Mouse (Mus musculus): Measurements from ENCODE around the gene Sec24c. TPM values are rescaled to one million over a fixed set of nuclear protein-coding genes. Genes with fewer than 3 reads are reported as not detected.

Sec24c gene
- total and polyA plus RNA-seq, 3 experiments, result 98.2 to 133 (median 106) TPM

DNA sequence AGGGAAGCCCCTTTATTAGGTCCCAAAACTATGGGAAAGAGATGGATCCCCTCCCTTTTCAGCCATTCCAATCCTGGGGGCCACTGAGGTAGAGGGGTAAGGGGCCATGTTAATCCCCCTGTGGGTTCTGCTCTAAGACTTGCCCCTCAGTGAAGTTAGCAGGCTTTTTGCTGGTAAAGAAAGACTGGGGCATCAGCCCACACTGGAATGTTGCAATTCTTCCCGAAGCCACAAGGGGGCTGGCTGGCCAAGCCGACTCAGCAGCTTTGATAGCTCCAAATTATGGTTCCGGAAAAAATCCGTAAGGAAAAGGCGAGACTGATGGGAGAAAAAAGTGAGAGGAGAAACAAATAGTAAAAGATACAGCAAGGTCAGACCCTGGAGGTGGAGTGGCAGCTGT is 49.9 kb downstream of the Sec24c start:
- Histone ChIP-seq H3K36me3 (ENCODE audit: control insufficient read depth, insufficient read depth, low read length) (no peaks in the 10 kb centered on the region), H3K27ac (no peak overlapping the region), H3K27me3 (ENCODE audit: control insufficient read depth, insufficient read depth, low read length) (no peaks in the 10 kb centered on the region), H3K9ac (ENCODE audit: low read depth, low read length) (no peak overlapping the region), H3K4me1 (ENCODE audit: control insufficient read depth, insufficient read depth, low read length) (no peaks in the 10 kb centered on the region), H3K79me2 (replicated peaks; ENCODE audit: control insufficient read depth, insufficient read depth, low read length) (no peaks in the 10 kb centered on the region; the same call in 1 of the 2 replicates), H3K4me3 (no peak overlapping the region)
- DNase-seq, result peak; percentile 61 to 74
- 9% methylated on average over 5 of the region's 5 CpGs for WGBS
- intact Hi-C loops (cut with DNase I), result no loop called here
- TF ChIP-seq CTCF (IDR thresholded peaks at IDR 0.05), result peak; percentile 97
- no peak for TF ChIP-seq EP300 (IDR thresholded peaks at IDR 0.05; ENCODE audit: insufficient read depth, low read depth, low read length)

GRCm38 (mm10) chr14:20725660-20726339 is 51.7 kb downstream of the Sec24c start:
- Histone ChIP-seq H3K9ac (ENCODE audit: low read depth, low read length) (no peak overlapping the region), H3K36me3 (ENCODE audit: control insufficient read depth, insufficient read depth, low read length) (no peaks in the 10 kb centered on the region), H3K4me1 (ENCODE audit: control insufficient read depth, insufficient read depth, low read length) (no peaks in the 10 kb centered on the region), H3K4me3 (no peak overlapping the region), H3K27ac (no peak overlapping the region), H3K79me2 (replicated peaks; ENCODE audit: control insufficient read depth, insufficient read depth, low read length) (no peaks in the 10 kb centered on the region), H3K27me3 (ENCODE audit: control insufficient read depth, insufficient read depth, low read length) (no peaks in the 10 kb centered on the region)
- TF ChIP-seq CTCF (IDR thresholded peaks at IDR 0.05), result no peak
- TF ChIP-seq EP300 (IDR thresholded peaks at IDR 0.05; ENCODE audit: insufficient read depth, low read depth, low read length), result no peak
- no peak for TF ChIP-seq POLR2A (IDR thresholded peaks at IDR 0.05; ENCODE audit: insufficient read depth, low read depth, low read length)
- intact Hi-C loops (cut with DNase I), result no loop called here
- WGBS, result 54% methylated on average over 6 of the region's 6 CpGs
- DNase-seq, result no peak

- intact Hi-C loops (cut with DNase I), result loop anchor here (10.0 kb wide), 1 partner anchor 145 kb away; no protein-coding TSS in a partner anchor
- 87% methylated on average over 9 of the region's 9 CpGs for WGBS
- H3K9ac ChIP-seq (ENCODE audit: low read depth, low read length), result no peak overlapping the region
- peaks cover 3% of the 10 kb centered on the region; the same call in 1 of the 2 replicates for H3K79me2 ChIP-seq (replicated peaks; ENCODE audit: control insufficient read depth, insufficient read depth, low read length)
- TF ChIP-seq EP300 (IDR thresholded peaks at IDR 0.05; ENCODE audit: insufficient read depth, low read depth, low read length), result no peak
- TF ChIP-seq CTCF (IDR thresholded peaks at IDR 0.05), result no peak
- TF ChIP-seq POLR2A (IDR thresholded peaks at IDR 0.05; ENCODE audit: insufficient read depth, low read depth, low read length), result no peak
- no peak for DNase-seq
- no peak overlapping the region for H3K4me3 ChIP-seq
- peaks cover 3% of the 10 kb centered on the region for H3K4me1 ChIP-seq (ENCODE audit: control insufficient read depth, insufficient read depth, low read length)
- H3K27ac ChIP-seq, result no peak overlapping the region
- no peaks in the 10 kb centered on the region for H3K36me3 ChIP-seq (ENCODE audit: control insufficient read depth, insufficient read depth, low read length)
- no peaks in the 10 kb centered on the region for H3K27me3 ChIP-seq (ENCODE audit: control insufficient read depth, insufficient read depth, low read length)
Observed at GRCm38 (mm10) chr14:20729871-20730270, 55.8 kb downstream of the Sec24c start.

DNA sequence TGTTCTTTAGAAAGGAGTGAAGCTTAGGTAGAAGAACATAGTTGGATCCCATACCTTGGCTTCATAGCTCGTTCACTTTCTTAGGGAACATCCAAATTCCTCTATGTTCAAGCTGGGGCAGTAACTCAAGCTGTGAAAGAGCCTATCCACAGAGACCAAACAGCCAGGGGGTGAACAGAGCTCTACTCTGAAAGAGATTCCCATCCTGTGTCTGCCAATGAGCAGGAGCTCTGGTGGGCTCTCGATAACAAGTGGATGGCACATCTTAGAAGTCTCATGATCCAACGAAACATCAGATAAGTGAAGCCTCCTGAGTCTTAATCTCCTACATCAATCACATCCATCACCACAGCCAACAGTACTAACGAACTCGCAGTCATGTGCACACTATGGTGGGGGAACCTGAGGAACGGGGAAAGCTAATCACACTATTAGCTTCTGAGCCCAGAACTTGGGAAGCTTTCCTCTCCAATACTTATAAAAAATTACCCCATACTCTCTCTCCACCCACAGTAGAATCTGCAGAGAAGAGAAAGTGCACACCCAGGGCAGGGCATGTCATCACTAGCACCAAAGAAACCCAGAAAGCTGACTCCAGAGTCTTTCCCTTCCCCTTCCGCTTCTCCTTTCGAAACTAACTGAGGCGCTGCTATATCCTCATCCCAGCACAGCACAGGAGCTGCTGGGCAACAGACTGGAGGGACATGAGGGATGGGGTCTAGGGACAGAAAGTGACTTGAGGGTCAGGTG is 56.9 kb downstream of the Sec24c start:
- Histone ChIP-seq H3K9ac (ENCODE audit: low read depth, low read length) (no peak overlapping the region), H3K36me3 (ENCODE audit: control insufficient read depth, insufficient read depth, low read length) (no peaks in the 10 kb centered on the region), H3K4me3 (no peak overlapping the region), H3K27ac (no peak overlapping the region), H3K79me2 (replicated peaks; ENCODE audit: control insufficient read depth, insufficient read depth, low read length) (peaks cover 3% of the 10 kb centered on the region; the same call in 1 of the 2 replicates), H3K27me3 (ENCODE audit: control insufficient read depth, insufficient read depth, low read length) (no peaks in the 10 kb centered on the region), H3K4me1 (ENCODE audit: control insufficient read depth, insufficient read depth, low read length) (peaks cover 7% of the 10 kb centered on the region)
- no peak for DNase-seq
- TF ChIP-seq POLR2A (IDR thresholded peaks at IDR 0.05; ENCODE audit: insufficient read depth, low read depth, low read length), result no peak
- no peak for TF ChIP-seq EP300 (IDR thresholded peaks at IDR 0.05; ENCODE audit: insufficient read depth, low read depth, low read length)
- TF ChIP-seq CTCF (IDR thresholded peaks at IDR 0.05), result no peak
- intact Hi-C loops (cut with DNase I), result loop anchor here (10.0 kb wide), 1 partner anchor 144 kb away; no protein-coding TSS in a partner anchor
- WGBS, result 82% methylated on average over 9 of the region's 9 CpGs

GRCm38 (mm10) chr14:20733041-20733951 is 59.2 kb downstream of the Sec24c start:
- peaks cover 3% of the 10 kb centered on the region; the same call in 1 of the 2 replicates for H3K79me2 ChIP-seq (replicated peaks; ENCODE audit: control insufficient read depth, insufficient read depth, low read length)
- no peaks in the 10 kb centered on the region for H3K27me3 ChIP-seq (ENCODE audit: control insufficient read depth, insufficient read depth, low read length)
- H3K9ac ChIP-seq (ENCODE audit: low read depth, low read length), result peak overlapping the region; percentile 96
- TF ChIP-seq EP300 (IDR thresholded peaks at IDR 0.05; ENCODE audit: insufficient read depth, low read depth, low read length) (no peak), CTCF (IDR thresholded peaks at IDR 0.05) (no peak), POLR2A (IDR thresholded peaks at IDR 0.05; ENCODE audit: insufficient read depth, low read depth, low read length) (no peak)
- H3K4me3 ChIP-seq, result peak overlapping the region; percentile 94
- peak overlapping the region; percentile 98 for H3K27ac ChIP-seq
- H3K36me3 ChIP-seq (ENCODE audit: control insufficient read depth, insufficient read depth, low read length), result no peaks in the 10 kb centered on the region
- H3K4me1 ChIP-seq (ENCODE audit: control insufficient read depth, insufficient read depth, low read length), result peaks cover 7% of the 10 kb centered on the region
- WGBS, result 38% methylated on average over 12 of the region's 12 CpGs
- DNase-seq, result no peak
- intact Hi-C loops (cut with DNase I), result loop anchor here (10.0 kb wide), 1 partner anchor 142 kb away; no protein-coding TSS in a partner anchor
